In genomic region chr8:85380123-85380823, GRCm38 (mm10) we compare ENCODE assay signal across 9 mouse cellular contexts. TPM values are rescaled to one million over a fixed set of nuclear protein-coding genes. Genes with fewer than 3 reads are reported as not detected.
A peak's percentile ranks its signal among the peaks of the same experiment; 100 is the strongest.
DNase-seq lines count a peak whose midpoint lies in the region; ATAC-seq and TF ChIP-seq lines count a peak whose summit lies in the region.
"Had no signal": no experiment of that assay in that cellular context is flagged by ENCODE, and none has a peak within 500 bp of the region (broad histone marks: within the 10 kb centered on the region; RNA-seq: fewer than 3 reads in every experiment).

No protein-coding gene starts in this region.

- TF ChIP-seq POLR2A in lung, adult 2 months (IDR thresholded peaks at IDR 0.05; ENCODE audit: borderline replicate concordance, extremely low read depth, low read depth, low read length): no peak
- no peak for TF ChIP-seq POLR2A in myocyte (IDR thresholded peaks at IDR 0.05; ENCODE audit: insufficient read length, low read depth)

- H3K27me3 ChIP-seq in lung, postnatal 0 days (replicated peaks; ENCODE audit: insufficient read depth, low read length): no peaks in the 10 kb centered on the region
- no peaks in the 10 kb centered on the region for H3K27me3 ChIP-seq in intestine, embryonic 16.5 days (replicated peaks; ENCODE audit: control insufficient read depth, insufficient read depth, low read length)
- no peaks in the 10 kb centered on the region for H3K27me3 ChIP-seq in myocyte (ENCODE audit: control insufficient read depth, insufficient read depth, insufficient read length)
- H3K27me3 ChIP-seq: neural tube, embryonic 13.5 days had no signal

- H3ac ChIP-seq in myocyte (ENCODE audit: control insufficient read depth, insufficient read length): no peak overlapping the region

- intact Hi-C loops in gastrocnemius, adult 2 months (cut with DNase I): no loop called here
- intact Hi-C loops in gastrocnemius, postnatal 14 days (cut with DNase I; ENCODE audit: low total_unique reads): no loop called here

- no peak for TF ChIP-seq CTCF in gastrocnemius, adult 2 months (IDR thresholded peaks at IDR 0.05)
- TF ChIP-seq CTCF in lung, postnatal 0 days (IDR thresholded peaks at IDR 0.05): no peak
- no peak for TF ChIP-seq CTCF in lung, adult 2 months (IDR thresholded peaks at IDR 0.05; ENCODE audit: insufficient read depth, low read length)

- 64% methylated on average over 10 of the region's 10 CpGs for WGBS in lung, postnatal 0 days
- WGBS in lung, adult 2 months: 66% methylated on average over 10 of the region's 10 CpGs
- 69% methylated on average over 10 of the region's 10 CpGs for WGBS in intestine, embryonic 16.5 days

- TF ChIP-seq EP300 in lung, postnatal 0 days (IDR thresholded peaks at IDR 0.05): no peak

- no peak for DNase-seq in gastrocnemius, adult 2 months
- no peak for DNase-seq in gastrocnemius, postnatal 14 days
- DNase-seq in lung, postnatal 0 days (ENCODE audit: low spot score): no peak
- DNase-seq in lung, adult 2 months: no peak
- DNase-seq in natural killer cell, adult 2 months (ENCODE audit: low spot score in 2 of 2): no peak
- no peak for DNase-seq in gastrocnemius, postnatal 25 days

- H3K27ac ChIP-seq in gastrocnemius, adult 2 months: peak overlapping the region; percentile 35; the same call in 1 of the 2 replicates
- peak overlapping the region; percentile 66; the same call in 1 of the 2 replicates for H3K27ac ChIP-seq in lung, postnatal 0 days (ENCODE audit: low read length)
- H3K27ac ChIP-seq in intestine, embryonic 16.5 days (ENCODE audit: low read length): peak overlapping the region; percentile 74
- H3K27ac ChIP-seq: neural tube, embryonic 13.5 days had no signal

- no peaks in the 10 kb centered on the region for H3K36me3 ChIP-seq in lung, postnatal 0 days (ENCODE audit: insufficient read depth, low read length)
- H3K36me3 ChIP-seq in intestine, embryonic 16.5 days (ENCODE audit: control insufficient read depth, insufficient read depth, low read length): no peaks in the 10 kb centered on the region
- no peaks in the 10 kb centered on the region for H3K36me3 ChIP-seq in myocyte (ENCODE audit: control insufficient read depth, insufficient read depth)
- H3K36me3 ChIP-seq: neural tube, embryonic 13.5 days had no signal

- ATAC-seq in lung, postnatal 0 days: no peak
- peak; percentile 22; the same call in 1 of the 2 replicates for ATAC-seq in intestine, embryonic 16.5 days

- H3K4me3 ChIP-seq in gastrocnemius, adult 2 months: no peak overlapping the region
- H3K4me3 ChIP-seq in lung, postnatal 0 days (ENCODE audit: low read depth, low read length): no peak overlapping the region
- H3K4me3 ChIP-seq in lung, adult 2 months (replicated peaks; ENCODE audit: extremely low read depth, low read depth, low read length): no peak overlapping the region
- H3K4me3 ChIP-seq in intestine, embryonic 16.5 days (ENCODE audit: low read length): no peak overlapping the region
- H3K4me3 ChIP-seq in myocyte: no peak overlapping the region
- H3K4me3 ChIP-seq: neural tube, embryonic 13.5 days had no signal

- no peak overlapping the region for H3K4me2 ChIP-seq in lung, postnatal 0 days (replicated peaks; ENCODE audit: low read depth, low read length)
- H3K4me2 ChIP-seq in intestine, embryonic 16.5 days (ENCODE audit: low read depth, low read length): no peak overlapping the region
- H3K4me2 ChIP-seq in myocyte (ENCODE audit: low read depth): peak overlapping the region; percentile 58
- H3K4me2 ChIP-seq: neural tube, embryonic 13.5 days had no signal

- H3K9ac ChIP-seq in lung, postnatal 0 days (replicated peaks; ENCODE audit: low read depth): no peak overlapping the region
- peak overlapping the region; percentile 1; the same call in 1 of the 2 replicates for H3K9ac ChIP-seq in intestine, embryonic 16.5 days (ENCODE audit: low read depth, low read length)
- H3K9ac ChIP-seq: neural tube, embryonic 13.5 days had no signal

- H3K4me1 ChIP-seq in lung, postnatal 0 days (ENCODE audit: insufficient read depth, low read depth, low read length): peaks cover 15% of the 10 kb centered on the region
- peaks cover 14% of the 10 kb centered on the region for H3K4me1 ChIP-seq in lung, adult 2 months (ENCODE audit: control insufficient read depth, insufficient read depth, low read length)
- H3K4me1 ChIP-seq in intestine, embryonic 16.5 days (ENCODE audit: control insufficient read depth, insufficient read depth, low read length): peaks cover 24% of the 10 kb centered on the region
- H3K4me1 ChIP-seq: neural tube, embryonic 13.5 days had no signal

- no peaks in the 10 kb centered on the region for H3K9me3 ChIP-seq in lung, postnatal 0 days (ENCODE audit: low read length)
- H3K9me3 ChIP-seq in intestine, embryonic 16.5 days (ENCODE audit: control insufficient read depth, low read length): no peaks in the 10 kb centered on the region
- H3K9me3 ChIP-seq: neural tube, embryonic 13.5 days had no signal

- H3K79me2 ChIP-seq in myocyte (ENCODE audit: control insufficient read depth, insufficient read depth): no peaks in the 10 kb centered on the region

TF ChIP-seq in myocyte, 11 proteins besides CTCF, POLR2A, EP300 and RAD21:
- TF ChIP-seq TCF3 (IDR thresholded peaks at IDR 0.05; ENCODE audit: insufficient read length, low read depth) (peak; percentile 82), E2F4 (IDR thresholded peaks at IDR 0.05; ENCODE audit: insufficient read depth) (no peak), POLR2AphosphoS2 (IDR thresholded peaks at IDR 0.05; ENCODE audit: insufficient read length, low read depth) (no peak), MYOD1 (IDR thresholded peaks at IDR 0.05; ENCODE audit: control insufficient read depth in 1 of 3, insufficient read length in 2 of 3, low read depth in 2 of 3) (peak; percentile 2 to 96 (median 89)), MAX (IDR thresholded peaks at IDR 0.05; ENCODE audit: low read depth) (no peak), CEBPB (IDR thresholded peaks at IDR 0.05; ENCODE audit: insufficient read depth, poor library complexity, severe bottlenecking) (peak; percentile 80; the same call in 1 of the 2 replicates), TCF12 (IDR thresholded peaks at IDR 0.05; ENCODE audit: insufficient read depth, poor library complexity, severe bottlenecking) (peak; percentile 86), SRF (IDR thresholded peaks at IDR 0.05; ENCODE audit: control insufficient read depth, insufficient read length, low read depth) (no peak), USF1 (IDR thresholded peaks at IDR 0.05; ENCODE audit: low read depth) (no peak), MYOG (IDR thresholded peaks at IDR 0.05; ENCODE audit: control insufficient read depth in 1 of 3, insufficient read depth in 1 of 3, insufficient read length in 2 of 3, low read depth in 2 of 3) (peak; percentile 78 to 97 (median 82)), REST (IDR thresholded peaks at IDR 0.05; ENCODE audit: insufficient read depth, insufficient read length) (no peak)

RNA-seq across cellular contexts. Expression of gene Mylk3, which starts 5.9 kb away (rescaled TPM):
- 1 to 10 TPM in 1 of 2 experiments, under 1 TPM in 1; 0.54 to 2.7 TPM for total RNA-seq in gastrocnemius, adult 2 months (2021)
- total RNA-seq in gastrocnemius, postnatal 14 days (2021): 1 to 10 TPM; 1.4 to 1.7 TPM
- polyA plus RNA-seq in lung, postnatal 0 days (2015; fragmentation: Nextera tagmentation; extraction: Ambion mirVana): 2.6 and 4.7 TPM in 2 replicates
- 2.2 and 7.2 TPM in 2 replicates for polyA plus RNA-seq in lung, adult 2 months (2012; rRNA removed)
- polyA plus RNA-seq in intestine, embryonic 16.5 days (2015; fragmentation: Nextera tagmentation; extraction: Ambion mirVana): 17.8 and 19.9 TPM in 2 replicates
- polyA plus RNA-seq in myocyte (2012; fragmentation: generic; extraction: Trizol): 3.7 TPM
- 1 to 10 TPM in 1 of 2 experiments, under 1 TPM in 1; 0.13 to 1.1 TPM for total RNA-seq in gastrocnemius, postnatal 25 days (2021)

RNA-seq across cellular contexts. Expression of gene 4921524J17Rik, which starts 52.4 kb away (rescaled TPM):
- total RNA-seq in gastrocnemius, adult 2 months (2021): 10 to 100 TPM; 12.1 to 14.2 TPM
- 10 to 100 TPM; 12.5 to 12.8 TPM for total RNA-seq in gastrocnemius, postnatal 14 days (2021)
- polyA plus RNA-seq in lung, postnatal 0 days (2015; fragmentation: Nextera tagmentation; extraction: Ambion mirVana): 41.9 and 42.4 TPM in 2 replicates
- polyA plus RNA-seq in lung, adult 2 months (2012; rRNA removed): 4.1 and 5.5 TPM in 2 replicates
- polyA plus RNA-seq in intestine, embryonic 16.5 days (2015; fragmentation: Nextera tagmentation; extraction: Ambion mirVana): 32.6 and 33.2 TPM in 2 replicates
- polyA plus RNA-seq in myocyte (2012; fragmentation: generic; extraction: Trizol): 12.3 TPM
- total RNA-seq in gastrocnemius, postnatal 25 days (2021): 10 to 100 TPM; 10.3 to 10.7 TPM
